Comparison of ENCODE assay signal across 10 mouse cellular contexts in the genomic region with DNA sequence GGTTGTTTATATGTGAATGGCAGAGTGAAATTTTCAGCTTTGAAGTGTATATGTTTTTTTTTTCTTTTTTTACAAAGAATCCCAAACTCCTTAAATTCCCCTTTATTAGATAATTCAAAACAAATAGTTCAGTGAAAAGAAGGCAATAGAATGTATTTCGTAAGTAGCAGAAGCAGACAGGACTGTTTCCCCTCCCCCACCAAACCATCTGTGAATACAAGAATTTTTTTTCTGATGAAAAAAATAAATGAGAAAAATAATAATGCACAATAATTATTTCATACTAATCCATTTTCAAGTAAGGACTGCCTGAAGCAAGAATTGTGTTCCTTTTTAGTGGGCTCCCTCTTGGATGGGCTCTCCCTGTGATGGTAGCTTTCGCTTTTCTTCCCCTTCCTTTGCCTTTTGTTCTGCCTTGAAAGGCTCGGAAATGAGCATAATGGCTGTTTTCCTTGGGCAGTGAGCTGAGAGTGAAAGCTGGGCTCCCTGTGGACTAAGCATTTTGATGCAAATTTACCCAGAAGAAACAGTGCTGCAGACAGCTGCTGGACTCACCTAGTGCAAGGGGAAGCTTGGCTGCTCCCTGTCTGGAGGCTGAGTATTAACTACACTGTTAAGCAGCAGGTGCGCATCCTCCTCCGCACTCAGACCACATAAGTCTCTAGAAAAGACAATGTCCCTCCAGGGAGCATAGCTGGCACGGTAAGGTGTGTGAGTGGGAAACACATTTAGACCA.
DNase-seq lines count a peak whose midpoint lies in the region; ATAC-seq and TF ChIP-seq lines count a peak whose summit lies in the region.
"Had no signal": no experiment of that assay in that cellular context is flagged by ENCODE, and none has a peak within 500 bp of the region (broad histone marks: within the 10 kb centered on the region; RNA-seq: fewer than 3 reads in every experiment).

No protein-coding gene starts in this region.

- no peaks in the 10 kb centered on the region for H3K4me1 ChIP-seq in cerebellum, adult 2 months (ENCODE audit: control insufficient read depth, insufficient read depth, low read length)
- peaks cover 14% of the 10 kb centered on the region for H3K4me1 ChIP-seq in forebrain, embryonic 13.5 days
- peaks cover 25% of the 10 kb centered on the region for H3K4me1 ChIP-seq in midbrain, embryonic 10.5 days
- H3K4me1 ChIP-seq in intestine, embryonic 15.5 days (replicated peaks): no peaks in the 10 kb centered on the region
- H3K4me1 ChIP-seq: megakaryocyte, embryonic 14.5 days; stomach, embryonic 15.5 days had no signal

- H3K27me3 ChIP-seq in cerebellum, adult 2 months (ENCODE audit: control insufficient read depth, insufficient read depth, low read length): no peaks in the 10 kb centered on the region; the same call in 1 of the 2 replicates
- no peaks in the 10 kb centered on the region for H3K27me3 ChIP-seq in forebrain, embryonic 13.5 days
- H3K27me3 ChIP-seq in midbrain, embryonic 10.5 days (ENCODE audit: low read depth, poor library complexity, severe bottlenecking): no peaks in the 10 kb centered on the region
- H3K27me3 ChIP-seq in intestine, embryonic 15.5 days (replicated peaks): no peaks in the 10 kb centered on the region
- H3K27me3 ChIP-seq: megakaryocyte, embryonic 14.5 days; stomach, embryonic 15.5 days had no signal

- H3K9me3 ChIP-seq in forebrain, embryonic 13.5 days (replicated peaks): peaks cover 9% of the 10 kb centered on the region
- H3K9me3 ChIP-seq in midbrain, embryonic 10.5 days (replicated peaks): peaks cover 23% of the 10 kb centered on the region
- H3K9me3 ChIP-seq in intestine, embryonic 15.5 days: no peaks in the 10 kb centered on the region
- H3K9me3 ChIP-seq: stomach, embryonic 15.5 days had no signal

- DNase-seq in cerebellum, adult 2 months: peak; percentile 11 to 14
- no peak for DNase-seq in cerebellum, adult 11-12 months
- peak; percentile 97 for DNase-seq in brain, embryonic 14.5 days (ENCODE audit: low read depth)
- DNase-seq in midbrain, embryonic 10.5 days (ENCODE audit: low spot score): peak; percentile 72
- no peak for DNase-seq in lung, postnatal 36 days
- no peak for DNase-seq in spleen, postnatal 4 days (ENCODE audit: low spot score in 2 of 2)

- H3K4me2 ChIP-seq in forebrain, embryonic 13.5 days: peak overlapping the region; percentile 46
- H3K4me2 ChIP-seq in intestine, embryonic 15.5 days (replicated peaks): no peak overlapping the region
- H3K4me2 ChIP-seq: stomach, embryonic 15.5 days had no signal

- no peak for TF ChIP-seq POLR2A in cerebellum, adult 2 months (IDR thresholded peaks at IDR 0.05; ENCODE audit: borderline replicate concordance, insufficient read depth, low read length)
- TF ChIP-seq POLR2A in brain, embryonic 14.5 days (IDR thresholded peaks at IDR 0.05; ENCODE audit: borderline replicate concordance, extremely low read depth, insufficient read depth, insufficient read length, poor library complexity, severe bottlenecking): no peak

- peak overlapping the region; percentile 45 for H3K9ac ChIP-seq in forebrain, embryonic 13.5 days
- H3K9ac ChIP-seq in intestine, embryonic 15.5 days: no peak overlapping the region
- H3K9ac ChIP-seq: stomach, embryonic 15.5 days had no signal

- WGBS in cerebellum, adult 2 months: 20% methylated on average over 6 of the region's 6 CpGs
- WGBS in forebrain, embryonic 13.5 days: 3% methylated on average over 6 of the region's 6 CpGs
- 19% methylated on average over 6 of the region's 6 CpGs for WGBS in midbrain, embryonic 10.5 days
- WGBS in intestine, embryonic 15.5 days: 64% methylated on average over 6 of the region's 6 CpGs

- H3K27ac ChIP-seq in cerebellum, adult 2 months (ENCODE audit: insufficient read depth, low read length): no peak overlapping the region
- peak overlapping the region; percentile 54 for H3K27ac ChIP-seq in forebrain, embryonic 13.5 days
- H3K27ac ChIP-seq in midbrain, embryonic 10.5 days (replicated peaks): peak overlapping the region; percentile 63
- no peak overlapping the region for H3K27ac ChIP-seq in intestine, embryonic 15.5 days
- H3K27ac ChIP-seq: stomach, embryonic 15.5 days had no signal

- no peaks in the 10 kb centered on the region for H3K36me3 ChIP-seq in forebrain, embryonic 13.5 days (ENCODE audit: poor library complexity, severe bottlenecking)
- peaks cover 3% of the 10 kb centered on the region; the same call in 1 of the 2 replicates for H3K36me3 ChIP-seq in midbrain, embryonic 10.5 days
- H3K36me3 ChIP-seq in intestine, embryonic 15.5 days: no peaks in the 10 kb centered on the region
- H3K36me3 ChIP-seq: stomach, embryonic 15.5 days had no signal

- TF ChIP-seq CTCF in cerebellum, adult 2 months (IDR thresholded peaks at IDR 0.05; ENCODE audit: borderline replicate concordance, insufficient read depth, low read depth, low read length): no peak
- no peak for TF ChIP-seq CTCF in brain, embryonic 14.5 days (IDR thresholded peaks at IDR 0.05; ENCODE audit: borderline replicate concordance, extremely low read depth, insufficient read depth, insufficient read length)

- H3K4me3 ChIP-seq in cerebellum, adult 2 months (replicated peaks; ENCODE audit: insufficient read depth, low read depth, low read length): no peak overlapping the region
- peak overlapping the region; percentile 18 for H3K4me3 ChIP-seq in forebrain, embryonic 13.5 days
- peak overlapping the region; percentile 28 for H3K4me3 ChIP-seq in midbrain, embryonic 10.5 days
- H3K4me3 ChIP-seq in intestine, embryonic 15.5 days (replicated peaks): no peak overlapping the region
- H3K4me3 ChIP-seq: megakaryocyte, embryonic 14.5 days; stomach, embryonic 15.5 days had no signal

- ATAC-seq in forebrain, embryonic 13.5 days: peak; percentile 98
- no peak for ATAC-seq in intestine, embryonic 15.5 days

Comparison
In these comparisons a context has a peak if more than half of its experiments do, and no peak if none do; other contexts are left out.
1. DNase-seq: peak in cerebellum, adult 2 months (2 of 2), brain, embryonic 14.5 days (single experiment) and midbrain, embryonic 10.5 days (single experiment); none in cerebellum, adult 11-12 months (single experiment), lung, postnatal 36 days (single experiment) and spleen, postnatal 4 days (0 of 2).
2. H3K27ac ChIP-seq: peak in forebrain, embryonic 13.5 days (single experiment) and midbrain, embryonic 10.5 days (single experiment); none in cerebellum, adult 2 months (single experiment) and intestine, embryonic 15.5 days (single experiment).
3. H3K4me3 ChIP-seq: peak in forebrain, embryonic 13.5 days (single experiment) and midbrain, embryonic 10.5 days (single experiment); none in cerebellum, adult 2 months (single experiment) and intestine, embryonic 15.5 days (single experiment).